Mouse (Mus musculus) T-cell, adult 2 months (primary cell): Measurements from ENCODE around the gene Chmp2b.

Experiments
- DNase-seq: peaks from one replicate; pipeline ENCODE4 v3.0.0; 2022; ENCODE audit warnings: low spot score

The Chmp2b gene

DNA sequence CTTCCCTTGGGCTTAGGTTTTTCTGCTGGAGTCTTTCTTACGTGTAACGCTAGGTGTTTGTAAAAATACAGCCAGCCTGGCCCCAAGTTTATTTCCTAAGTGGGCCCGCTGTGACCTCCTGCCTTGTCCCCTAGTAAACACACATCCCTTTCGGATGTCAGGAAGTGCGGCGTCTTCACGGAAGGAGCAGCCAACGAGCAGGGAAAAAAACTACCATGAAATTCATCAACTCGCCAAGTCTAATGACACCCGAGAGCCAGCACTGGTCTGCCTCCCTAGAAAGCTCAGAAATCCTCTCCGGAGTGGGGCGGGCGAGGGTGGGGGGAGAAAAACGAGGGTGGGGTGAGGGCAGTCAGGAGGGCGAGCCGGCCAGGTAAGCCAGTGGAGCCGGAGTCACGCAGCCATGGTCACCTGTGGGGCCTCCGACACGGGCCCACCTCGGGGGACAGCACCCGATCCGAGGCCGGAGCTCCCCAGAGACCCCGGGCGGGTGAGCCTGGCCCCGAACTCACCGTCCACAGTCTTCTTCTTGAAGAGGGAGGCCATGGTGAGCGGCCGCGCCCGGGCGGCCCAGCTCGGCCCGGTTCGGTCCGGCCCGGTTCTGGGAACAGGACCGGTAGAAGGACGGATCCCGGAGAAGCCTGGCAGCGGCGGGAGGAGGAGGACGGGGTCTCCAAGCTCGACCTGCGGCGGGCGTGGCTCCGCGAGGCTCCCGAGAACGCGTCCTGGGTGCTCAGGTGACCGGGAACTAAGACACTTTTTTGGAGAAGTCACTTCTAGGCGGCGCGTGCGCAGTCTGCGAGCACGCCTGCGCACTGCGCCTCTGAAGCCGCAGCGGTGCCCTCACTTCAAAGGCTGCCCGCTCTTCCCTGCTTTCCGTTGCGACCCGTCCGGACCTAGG lies at the start of gene Chmp2b:
Chmp2b (minus strand) TSS at position 764 of the 901 bp plus-strand sequence.
- DNase-seq: peak; percentile 83

DNA sequence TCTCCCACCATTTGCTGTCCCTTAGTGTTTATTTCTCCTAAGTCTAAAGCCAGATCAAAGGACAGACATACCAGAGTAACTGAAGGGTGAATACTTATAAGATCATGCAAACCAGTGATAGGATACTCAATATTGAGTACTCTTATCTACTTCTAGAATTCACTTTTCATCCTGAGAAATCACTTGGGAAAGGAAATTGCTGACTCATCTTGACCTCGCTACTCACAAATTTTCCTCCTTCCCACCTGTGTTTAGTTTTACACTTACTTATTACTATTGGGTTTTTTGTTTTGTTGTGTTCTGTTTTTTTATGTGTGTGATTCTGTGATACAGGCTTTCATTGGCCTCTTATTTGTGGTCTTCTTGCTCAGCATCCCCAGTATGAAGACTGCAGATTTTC lies 49.2 kb upstream of the Chmp2b start:
- DNase-seq: no peak

DNA sequence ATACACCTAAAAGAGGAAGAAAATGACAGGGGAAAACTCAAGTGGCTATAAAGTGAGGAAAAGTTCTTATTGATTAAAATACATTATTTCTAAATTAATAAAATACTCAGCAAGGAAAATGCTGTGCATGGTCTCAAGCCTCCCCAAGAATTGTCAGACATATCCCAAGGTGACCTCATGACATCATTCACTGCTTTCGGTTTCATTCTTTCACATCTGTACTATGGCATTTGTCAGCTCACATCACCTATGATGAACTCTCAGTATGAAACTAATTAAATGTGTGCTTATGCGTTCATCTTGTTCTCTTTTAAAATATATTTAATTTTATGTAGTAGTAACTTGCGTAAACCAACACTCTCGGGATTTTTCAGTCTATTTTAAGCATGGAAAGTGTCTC lies 38.3 kb upstream of the Chmp2b start:
- DNase-seq: no peak

DNA sequence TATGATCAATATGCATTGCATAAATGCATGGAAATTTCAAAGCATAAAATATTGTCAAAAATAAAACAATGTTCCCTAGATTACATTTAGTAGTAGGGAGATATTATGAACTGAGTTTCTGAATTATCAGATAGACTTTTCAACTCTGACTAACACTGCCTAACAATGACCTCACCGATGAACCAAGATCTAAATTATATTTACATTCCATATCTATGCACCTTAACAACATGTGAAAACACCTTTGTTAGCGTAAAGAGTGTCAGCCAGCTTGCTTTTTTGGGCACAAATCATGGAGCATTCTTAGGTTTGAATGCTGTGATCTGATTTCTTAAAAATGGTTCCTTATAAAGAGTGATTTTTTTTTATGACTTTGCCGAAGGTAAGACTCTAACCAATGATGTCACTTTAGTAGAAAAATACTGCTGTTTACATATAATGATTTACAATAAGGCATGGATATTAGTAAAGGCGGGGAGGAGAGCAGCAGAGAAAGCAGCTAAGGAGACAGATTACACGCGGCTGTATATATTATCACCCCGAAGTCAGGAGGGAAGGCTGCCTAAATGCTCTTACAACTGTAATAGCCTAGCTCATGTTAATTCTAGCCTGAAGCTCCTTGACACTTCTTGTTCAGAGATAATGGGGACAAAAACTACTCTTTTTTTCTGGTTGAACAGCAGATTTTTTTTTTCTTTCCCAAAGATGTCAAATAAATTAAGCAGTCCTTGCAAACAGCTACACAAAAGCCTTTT lies 23.8 kb upstream of the Chmp2b start:
- no peak for DNase-seq

DNA sequence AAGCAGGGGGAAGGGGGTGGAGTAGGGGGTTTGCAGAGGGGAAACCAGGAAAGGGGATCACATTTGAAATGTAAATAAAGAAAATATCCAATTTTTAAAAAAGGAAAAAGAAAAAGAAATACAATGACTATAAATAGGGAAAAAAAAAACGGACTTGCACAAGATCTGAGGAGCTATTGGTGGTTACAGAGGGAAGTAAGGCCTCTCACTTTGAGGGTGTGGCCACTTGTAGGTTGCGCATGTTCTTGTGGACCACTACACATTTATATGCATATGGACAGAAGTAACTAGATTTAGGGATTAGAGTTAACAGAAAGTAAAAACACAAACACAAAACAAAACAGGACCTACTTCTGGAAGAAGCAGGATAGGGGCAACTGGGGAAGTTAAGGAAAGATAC lies 23.2 kb upstream of the Chmp2b start:
- DNase-seq: no peak

DNA sequence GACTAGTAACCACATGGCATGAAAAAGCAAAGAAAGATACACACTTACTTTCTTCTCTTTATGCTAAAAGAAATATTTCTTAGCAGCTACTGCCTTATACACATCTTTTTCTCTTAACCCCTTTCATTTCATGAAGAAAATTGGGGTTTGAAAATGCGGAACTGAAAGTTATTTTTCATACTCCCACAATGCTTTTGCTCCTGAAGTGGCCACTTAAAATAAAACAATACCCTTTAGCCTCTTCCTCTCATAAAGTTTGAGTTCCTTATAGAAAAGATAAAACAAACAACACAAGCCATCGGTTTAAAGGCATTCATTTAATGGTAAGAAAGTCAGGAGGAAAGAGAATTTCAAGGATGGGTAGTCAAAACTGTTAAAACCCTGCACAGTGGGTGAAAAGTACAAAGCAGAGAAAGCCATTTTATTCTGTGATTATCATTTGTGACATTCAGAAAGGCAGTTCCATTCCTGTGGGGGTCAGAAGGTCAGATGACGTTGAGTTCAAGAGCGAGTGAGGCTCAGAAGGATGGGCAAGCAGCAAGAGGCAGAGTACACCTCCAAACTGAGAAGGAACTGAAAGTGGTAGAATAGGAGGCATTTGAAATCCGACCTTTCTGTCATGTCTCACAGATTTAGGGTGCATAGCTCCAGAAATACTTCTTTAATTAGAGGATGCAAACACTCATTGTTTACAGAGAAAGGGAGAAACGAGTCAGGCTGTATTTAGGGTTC lies 14.9 kb upstream of the Chmp2b start:
- DNase-seq: no peak

DNA sequence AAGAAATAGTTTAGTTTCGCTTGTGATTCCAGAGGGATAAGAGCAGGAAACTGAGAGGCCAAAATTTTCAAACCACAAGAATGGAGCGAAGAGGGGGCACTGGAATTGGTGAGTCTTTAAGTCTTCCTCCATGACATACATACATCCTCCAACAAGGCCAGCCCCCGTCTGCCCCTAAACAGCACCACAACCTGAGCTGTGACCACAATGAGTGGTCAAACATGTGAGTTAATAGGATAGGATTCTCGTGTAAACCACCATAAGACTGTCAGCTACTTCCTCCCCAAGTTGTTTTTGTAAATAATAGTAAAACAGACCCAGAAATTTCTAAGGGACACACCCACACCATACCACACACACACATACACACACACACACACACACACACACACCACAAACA lies 6.3 kb upstream of the Chmp2b start:
- no peak for DNase-seq

DNA sequence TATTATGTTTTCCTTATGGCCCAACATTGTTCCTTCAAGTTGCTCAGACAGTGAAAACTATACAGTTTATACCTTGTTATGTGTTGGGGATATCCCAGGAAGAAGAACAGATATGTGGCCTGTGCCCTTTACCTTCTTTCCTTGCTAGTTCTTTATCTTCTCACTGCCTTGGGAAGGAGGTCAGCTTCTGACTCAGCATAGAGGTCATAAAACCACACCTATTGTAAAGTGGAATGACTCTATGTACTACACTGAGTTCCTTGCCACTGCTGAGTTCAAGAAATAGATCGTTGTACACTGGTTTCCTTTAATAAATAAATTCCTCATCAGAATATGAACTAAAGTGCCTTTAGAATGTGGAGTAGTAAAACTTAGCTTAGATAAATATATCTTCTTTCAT lies 2.4 kb upstream of the Chmp2b start:
- no peak for DNase-seq

DNA sequence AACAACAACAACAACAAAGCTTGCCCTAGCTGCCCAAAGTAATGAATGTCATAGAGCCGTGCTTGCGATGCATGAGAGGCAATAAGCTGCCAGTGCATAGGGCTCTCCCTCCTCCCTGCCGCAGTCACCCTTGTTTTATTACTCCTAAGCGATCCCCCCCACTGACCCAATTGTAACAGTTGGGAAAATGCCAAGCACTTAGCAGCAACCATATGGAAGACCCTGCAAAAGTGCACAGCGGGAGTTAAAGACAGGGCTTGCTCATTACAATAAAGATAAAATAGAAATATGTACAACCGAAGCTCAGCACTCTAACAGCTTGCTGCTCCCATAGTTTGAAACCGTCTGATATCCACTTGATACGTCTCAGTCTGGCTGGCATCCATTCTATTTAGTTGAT lies 1.8 kb upstream of the Chmp2b start:
- no peak for DNase-seq

DNA sequence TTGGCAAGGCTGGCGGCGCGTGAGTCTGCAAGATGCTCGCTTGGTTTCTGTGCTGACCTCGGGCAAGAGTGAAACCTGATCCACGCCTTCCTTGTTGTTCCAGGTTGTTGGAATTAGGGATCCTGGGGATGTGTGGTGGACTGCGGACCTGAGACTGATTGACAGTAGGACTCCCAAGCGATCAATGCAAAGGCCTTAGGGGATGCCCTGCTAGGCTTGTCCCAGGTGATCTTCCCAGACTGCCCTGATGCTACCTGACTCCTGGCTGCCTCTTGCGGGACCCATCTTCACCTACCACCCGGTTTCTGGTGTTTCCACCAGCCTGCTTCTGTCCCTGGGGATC lies 309 bp upstream of the Chmp2b start:
- no peak for DNase-seq

DNA sequence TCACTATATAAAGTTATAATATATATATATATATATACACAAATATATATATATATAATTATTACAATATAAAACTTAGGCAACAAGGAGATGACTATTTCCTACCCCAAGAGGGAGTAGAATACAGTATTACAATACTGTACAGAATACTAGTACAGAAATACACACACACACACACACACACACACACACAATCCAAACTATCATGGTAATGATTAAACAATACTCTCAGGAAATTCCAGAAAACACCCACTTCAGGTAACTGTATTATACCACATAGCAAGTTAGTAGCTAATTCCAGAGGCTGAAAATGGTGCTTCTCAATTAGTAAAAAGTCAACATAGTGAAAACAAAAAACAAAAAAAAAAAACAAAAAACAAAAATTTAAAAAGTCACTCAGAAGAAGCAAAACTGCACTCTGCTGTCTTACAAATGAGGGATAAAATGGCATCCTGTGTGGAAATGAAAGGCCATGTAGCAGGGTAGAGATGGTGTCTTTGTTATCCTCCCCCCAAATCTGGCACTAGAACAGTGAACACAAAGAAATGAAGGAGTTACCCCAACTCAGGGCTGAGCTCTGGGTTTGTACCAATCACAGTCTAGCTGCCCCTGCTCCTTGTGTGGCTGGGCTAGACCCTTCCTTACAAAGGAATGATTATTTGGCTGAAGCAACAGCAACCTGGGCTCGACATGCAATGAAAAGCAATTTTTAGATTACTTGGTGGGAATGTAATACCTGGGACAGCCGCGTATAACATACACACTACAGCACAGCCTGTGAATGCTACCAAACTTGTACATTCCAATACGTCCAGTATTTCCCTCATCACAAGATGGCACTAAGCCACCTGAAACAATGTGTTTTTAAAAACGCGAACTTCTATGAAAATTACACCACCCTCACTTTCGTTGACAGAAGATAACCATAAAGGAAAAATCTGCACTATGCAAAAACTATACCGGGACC lies 1.2 kb downstream of the Chmp2b start:
- DNase-seq: peak; percentile 1

DNA sequence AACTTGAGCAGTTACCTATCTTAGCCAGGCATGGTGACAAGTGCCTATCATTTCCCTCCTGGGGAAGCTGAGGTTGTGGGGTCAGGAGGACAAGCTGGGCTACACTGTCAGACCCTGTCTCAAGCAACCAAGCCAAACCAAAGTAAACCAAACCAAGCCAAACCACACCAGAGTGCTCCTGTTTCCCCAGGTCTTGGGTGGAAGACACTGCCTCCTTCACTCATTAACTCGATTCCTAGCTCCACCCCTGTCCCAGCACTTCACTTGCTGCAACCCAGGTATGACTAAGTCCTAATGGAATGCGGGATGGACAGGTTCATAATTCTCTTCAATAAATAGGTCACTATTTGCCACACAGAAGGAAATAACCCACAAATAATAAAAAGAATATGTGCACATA lies 2.9 kb downstream of the Chmp2b start:
- DNase-seq: no peak

DNA sequence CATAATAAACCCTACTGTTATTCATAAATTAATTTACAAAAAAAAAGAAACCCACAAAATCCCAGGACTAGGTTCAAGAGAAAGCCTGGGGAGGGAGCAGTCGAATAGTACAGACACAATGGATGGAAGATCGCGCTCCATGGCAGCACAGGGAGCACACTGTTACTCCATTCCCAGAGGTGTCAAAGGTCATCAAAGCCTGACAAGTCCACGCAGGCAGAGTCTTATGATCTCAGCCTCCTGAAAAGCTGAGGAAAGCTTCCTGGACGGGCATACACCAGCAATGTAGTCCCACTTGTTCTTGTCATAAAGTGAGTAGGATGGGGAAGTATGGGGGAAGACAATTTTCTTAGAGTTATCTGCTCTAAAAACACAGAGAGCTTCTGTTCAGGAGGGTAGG lies 5.2 kb downstream of the Chmp2b start:
- DNase-seq: no peak

DNA sequence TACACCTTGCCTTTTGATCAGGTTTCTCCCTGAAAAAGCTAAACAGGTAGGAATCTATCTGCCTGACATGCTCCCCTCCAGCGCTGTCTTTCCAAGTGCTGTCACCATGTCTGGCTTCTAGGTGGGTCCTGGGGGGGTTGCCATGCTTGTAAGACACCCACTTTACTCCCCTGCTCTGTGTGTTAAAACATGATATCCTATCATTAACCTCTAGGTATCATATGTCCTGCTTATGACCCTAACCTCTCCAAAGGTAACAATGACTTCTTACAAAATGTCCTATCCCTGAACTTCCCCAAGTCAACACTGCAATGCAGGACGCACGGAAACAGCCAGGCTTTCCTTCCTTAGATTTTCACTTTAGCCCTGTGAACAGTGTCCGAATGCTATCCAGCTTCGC lies 8.3 kb downstream of the Chmp2b start:
- no peak for DNase-seq

DNA sequence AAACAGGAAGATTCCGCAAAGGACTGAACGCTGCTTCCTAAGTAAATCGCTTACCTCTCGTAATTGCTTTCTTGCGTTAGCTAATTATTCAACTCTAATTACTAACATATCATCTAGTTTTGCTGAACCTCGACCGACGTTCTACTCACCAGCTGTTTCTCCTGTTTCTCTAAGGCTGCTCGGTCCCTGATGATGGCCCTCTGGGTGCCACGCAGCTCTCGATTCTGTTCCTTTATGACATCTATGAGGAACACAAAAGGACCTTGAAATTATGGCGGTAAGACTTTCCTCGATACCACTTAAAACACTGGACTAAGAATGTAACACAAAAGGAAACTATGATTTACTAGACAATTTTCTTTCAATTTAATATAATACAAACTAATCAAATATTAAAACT lies 11.7 kb downstream of the Chmp2b start:
- no peak for DNase-seq

DNA sequence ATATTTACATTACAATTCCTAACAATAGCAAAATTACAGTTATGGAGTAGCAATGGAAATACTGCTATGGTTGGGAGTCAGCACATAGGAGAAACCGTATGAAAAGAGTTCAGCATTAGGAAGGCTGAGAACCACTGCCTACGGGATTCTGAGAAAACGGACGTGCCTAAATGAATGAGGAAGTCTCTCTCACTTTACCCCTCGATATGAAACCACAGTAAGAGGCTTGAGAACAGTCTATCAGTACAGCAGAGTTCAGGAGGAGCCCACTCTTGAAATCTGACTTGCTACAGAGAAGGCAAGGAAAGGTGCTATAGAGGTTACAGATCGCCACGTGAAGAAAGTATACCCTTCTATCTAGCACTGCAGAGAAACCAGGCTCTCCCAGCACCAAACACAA lies 13.6 kb downstream of the Chmp2b start:
- DNase-seq: no peak

DNA sequence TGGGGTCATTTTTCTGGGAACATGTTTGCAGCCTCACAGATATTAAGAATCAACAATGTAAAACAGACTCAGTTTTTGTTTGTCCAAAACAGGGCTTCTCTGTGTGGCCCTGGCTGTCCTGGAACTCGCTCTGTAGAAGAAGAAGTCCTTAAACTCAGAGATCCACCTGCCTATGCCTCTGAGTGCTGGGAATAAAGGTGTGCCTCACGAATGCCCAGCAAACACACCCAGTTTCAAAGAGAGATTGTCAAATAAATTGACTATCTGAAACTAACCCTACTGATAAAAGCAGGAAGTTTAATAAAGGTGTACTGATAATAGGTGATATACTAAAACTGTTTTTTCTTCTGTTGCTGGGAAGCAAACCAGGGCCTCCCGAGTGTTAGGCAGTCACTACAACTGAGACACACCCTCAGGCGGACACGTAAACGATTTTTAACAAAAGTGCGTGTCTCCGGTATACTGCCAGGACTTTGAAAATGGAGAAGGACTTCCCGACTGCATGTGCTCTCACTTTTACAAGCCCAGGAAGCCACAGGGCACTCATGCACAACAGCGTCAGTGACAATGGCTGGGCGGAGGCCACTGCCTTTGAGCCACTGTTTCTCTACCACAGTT lies 18.7 kb downstream of the Chmp2b start:
- no peak for DNase-seq

DNA sequence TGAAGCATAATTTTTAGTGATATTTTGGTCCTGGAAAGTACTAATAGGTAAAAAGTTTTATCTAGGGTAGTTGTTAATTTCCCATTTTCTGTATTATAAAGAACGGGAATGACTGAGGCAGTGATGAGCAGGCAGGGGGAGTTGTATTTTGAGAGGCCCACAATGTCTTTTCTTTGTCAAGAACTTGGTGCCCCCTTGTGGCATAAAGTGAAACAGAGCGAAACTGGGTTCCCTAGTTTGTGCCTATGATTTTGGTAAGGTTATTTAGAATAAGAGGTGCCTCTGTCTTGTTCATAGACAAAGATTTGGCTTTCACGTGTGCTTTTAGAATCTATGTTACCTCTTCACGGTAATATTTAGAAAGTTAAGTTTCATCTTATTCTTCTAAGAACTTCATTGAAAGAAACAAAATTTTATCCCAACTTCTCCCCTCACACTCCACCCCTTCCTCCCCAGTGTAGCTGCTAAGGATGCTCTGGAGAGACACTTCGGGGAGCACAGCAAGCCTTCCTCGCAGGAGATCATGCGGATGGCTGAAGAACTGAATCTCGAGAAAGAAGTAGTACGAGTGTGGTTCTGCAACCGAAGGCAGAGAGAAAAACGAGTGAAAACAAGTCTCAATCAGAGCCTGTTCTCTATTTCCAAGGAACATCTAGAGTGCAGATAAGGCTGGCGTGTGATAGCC lies 29.1 kb downstream of the Chmp2b start:
- DNase-seq: peak; percentile 8

DNA sequence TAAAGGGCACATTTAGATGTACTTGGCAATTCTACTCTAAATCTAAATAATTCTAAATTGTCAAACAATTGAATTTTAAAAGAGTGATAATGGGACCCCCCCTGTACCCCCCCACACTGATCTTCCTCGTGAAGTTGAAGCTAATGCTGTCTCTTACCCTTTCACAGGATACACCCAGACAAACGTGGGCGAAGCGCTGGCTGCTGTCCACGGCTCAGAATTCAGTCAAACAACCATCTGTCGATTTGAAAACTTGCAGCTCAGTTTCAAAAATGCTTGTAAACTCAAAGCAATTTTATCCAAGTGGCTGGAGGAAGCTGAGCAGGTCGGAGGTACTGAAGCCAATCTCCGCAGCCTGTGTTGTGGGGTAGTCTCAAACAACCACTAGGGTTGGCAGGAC lies 30.9 kb downstream of the Chmp2b start:
- no peak for DNase-seq

DNA sequence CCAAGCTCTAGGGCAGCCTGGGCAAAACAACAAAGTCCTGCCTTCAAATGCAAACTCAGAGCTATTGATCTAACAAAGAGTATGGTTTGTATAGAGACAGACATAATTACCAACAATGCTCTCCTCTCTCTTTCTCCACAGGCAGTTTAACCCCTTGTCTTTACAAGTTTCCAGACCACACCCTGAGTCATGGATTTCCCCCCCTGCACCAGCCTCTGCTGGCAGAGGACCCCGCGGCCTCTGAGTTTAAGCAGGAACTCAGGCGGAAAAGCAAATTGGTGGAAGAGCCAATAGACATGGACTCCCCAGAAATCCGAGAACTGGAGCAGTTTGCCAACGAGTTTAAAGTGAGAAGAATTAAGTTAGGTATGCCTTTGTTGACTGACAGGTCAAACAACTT lies 32.9 kb downstream of the Chmp2b start:
- DNase-seq: no peak

DNA sequence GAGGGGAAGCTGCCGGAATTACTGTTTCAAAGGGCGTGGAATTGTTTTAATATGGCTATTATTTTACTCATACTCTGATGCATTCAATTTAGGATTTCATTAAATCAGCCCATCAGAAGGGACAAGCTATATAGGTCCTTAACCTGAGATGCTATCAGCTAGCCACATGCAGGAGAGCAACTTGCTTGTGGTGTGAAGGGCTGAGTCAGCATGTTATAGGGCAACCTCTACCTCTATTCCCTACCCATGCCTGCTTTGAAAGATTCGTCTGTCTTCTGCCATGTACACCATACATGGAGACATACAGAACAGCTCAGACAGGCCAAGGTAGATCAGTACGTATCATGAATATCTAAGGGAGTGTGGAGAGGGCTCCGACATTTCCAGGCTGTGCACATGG lies 35.8 kb downstream of the Chmp2b start:
- no peak for DNase-seq
